Mouse (Mus musculus): ENCODE results near the gene Nmral1. TPM values are rescaled to one million over a fixed set of nuclear protein-coding genes. Genes with fewer than 3 reads are reported as not detected.

Gene Nmral1
- polyA plus RNA-seq (2017; shearing (Covaris generic)) = 10 to 100 TPM in 1 of 2 experiments, 1 to 10 TPM in 1; 5.6 to 10.7 TPM

GRCm38 (mm10) chr16:4718753-4719518 lies at the start of gene Nmral1:
TSS of gene Nmral1 (minus strand) at chr16:4719356.

DNA sequence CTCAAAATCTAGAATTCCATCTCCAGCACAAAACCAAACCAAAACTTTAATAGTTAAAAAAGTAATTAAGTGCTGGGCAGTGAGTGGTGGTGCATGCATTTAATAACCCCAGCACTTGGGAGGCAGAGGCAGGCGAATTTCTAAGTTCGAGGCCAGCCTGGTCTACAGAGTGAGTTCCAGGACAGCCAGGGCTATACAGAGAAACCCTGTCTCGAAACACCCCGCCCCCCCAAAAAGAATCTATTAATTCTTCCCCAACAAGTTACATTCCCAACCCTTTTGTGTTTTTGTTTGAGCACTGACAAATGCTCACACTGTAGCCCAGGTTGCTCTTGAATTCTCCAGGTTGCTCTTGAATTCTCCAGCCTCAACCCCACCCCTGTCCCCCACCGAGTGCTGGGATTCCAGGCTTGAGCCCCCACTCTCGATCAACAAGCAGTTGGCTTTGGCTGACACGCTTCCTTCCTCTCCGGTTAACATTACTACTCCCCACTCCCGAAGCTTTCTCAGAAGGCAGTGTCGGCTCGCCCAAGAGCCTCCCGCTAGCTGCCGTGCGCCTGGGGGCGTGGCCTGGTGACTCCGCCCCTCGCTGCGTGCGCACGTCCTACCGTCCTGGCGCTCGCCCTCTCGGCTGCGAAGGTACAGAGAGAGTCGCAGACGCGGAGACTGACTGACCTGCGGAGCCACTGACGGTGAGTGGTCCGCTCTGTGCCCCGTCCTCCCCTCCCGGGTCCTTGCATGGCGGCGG lies 6.8 kb upstream of the Nmral1 start, which contains the start of gene Hmox2:
TSS of gene Hmox2 (plus strand) at position 582 of the 748 bp plus-strand sequence.

DNA sequence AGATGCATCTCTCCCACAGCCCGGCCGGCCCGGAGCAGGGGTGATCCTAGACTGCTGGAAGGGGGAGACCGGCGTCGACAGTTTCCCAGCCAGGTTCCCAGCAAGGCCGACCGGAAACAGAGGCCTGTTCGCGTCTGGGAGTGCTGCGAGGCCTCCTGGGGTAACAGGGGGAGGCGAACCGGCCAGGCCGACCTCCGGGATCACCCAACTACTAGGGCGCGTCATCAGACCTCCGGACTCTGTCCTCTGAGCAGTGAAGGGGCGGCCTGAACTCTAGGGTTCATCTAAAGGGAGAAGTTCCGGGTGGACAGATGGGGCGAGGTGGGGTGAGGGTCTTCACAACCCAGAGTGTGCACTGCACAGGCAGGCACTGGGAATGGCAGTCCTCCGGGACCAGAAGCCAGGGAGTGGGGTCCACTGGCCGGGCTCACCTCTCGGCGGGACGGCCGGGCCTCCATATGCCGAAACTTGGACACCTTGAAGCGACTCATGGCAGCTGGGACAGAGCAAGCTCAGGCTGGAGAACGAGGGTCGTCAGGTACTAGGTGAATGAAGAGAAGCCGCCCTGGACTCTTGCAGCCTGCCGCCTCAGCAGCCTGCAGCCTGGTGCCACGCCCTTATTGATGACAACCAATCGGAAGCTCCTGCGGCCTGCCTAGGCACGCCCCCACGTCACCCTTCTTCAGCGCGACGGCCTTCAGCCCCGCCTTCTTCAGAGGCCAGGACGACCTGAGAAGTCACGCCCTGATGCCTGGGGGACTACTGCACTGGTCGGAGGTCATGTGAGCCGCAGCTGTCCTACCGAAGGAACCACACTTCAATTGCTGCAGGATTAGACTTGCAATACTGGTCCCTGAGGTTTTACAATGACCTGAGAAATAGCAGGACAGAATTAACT lies 39.8 kb downstream of the Nmral1 start, which contains the start of gene Coro7:
TSS of gene Coro7 (minus strand) at position 657 of the 898 bp plus-strand sequence.

Other genes with a start within 250 kb of the Nmral1 start
- 1 to 10 TPM in 1 of 2 experiments, under 1 TPM in 1; 0.58 to 1.7 TPM for gene Srl, start 177.5 kb downstream of the Nmral1 start, polyA plus RNA-seq (2017; shearing (Covaris generic))
- 1 to 10 TPM; 2.6 TPM for gene Tfap4, start 159.5 kb downstream of the Nmral1 start, polyA plus RNA-seq (2017; shearing (Covaris generic))
- gene Glis2, start 124.6 kb downstream of the Nmral1 start, polyA plus RNA-seq (2017; shearing (Covaris generic)) = 1 to 10 TPM in 1 of 2 experiments, under 1 TPM in 1; 0.94 to 6.1 TPM
- gene Pam16, start 94.4 kb downstream of the Nmral1 start, polyA plus RNA-seq (2017; shearing (Covaris generic)) = 10 to 100 TPM; 10.7 to 17.1 TPM
- gene Vasn, start 79.4 kb downstream of the Nmral1 start, polyA plus RNA-seq (2017; shearing (Covaris generic)) = under 1 TPM; 0.21 to 0.58 TPM
- gene Dnaja3, start 79.4 kb downstream of the Nmral1 start, polyA plus RNA-seq (2017; shearing (Covaris generic)) = 10 to 100 TPM; 47.0 to 67.0 TPM
- gene Coro7, start 39.6 kb downstream of the Nmral1 start, polyA plus RNA-seq (2017; shearing (Covaris generic)) = 100 to 1,000 TPM; 129 to 145 TPM
- 10 to 100 TPM; 79.9 to 84.3 TPM for gene Hmox2, start 7.0 kb upstream of the Nmral1 start, polyA plus RNA-seq (2017; shearing (Covaris generic))
- gene Cdip1, start 70.9 kb upstream of the Nmral1 start, polyA plus RNA-seq (2017; shearing (Covaris generic)) = 10 to 100 TPM; 32.1 to 43.5 TPM
- gene 4930562C15Rik, start 116.1 kb upstream of the Nmral1 start, polyA plus RNA-seq (2017; shearing (Covaris generic)) = 1 to 10 TPM in 1 of 2 experiments, under 1 TPM in 1; 0.68 to 1.6 TPM
- 10 to 100 TPM; 45.2 to 57.2 TPM for gene Ubald1, start 161.0 kb upstream of the Nmral1 start, polyA plus RNA-seq (2017; shearing (Covaris generic))
- 10 to 100 TPM; 58.3 to 63.5 TPM for gene Mgrn1, start 166.9 kb upstream of the Nmral1 start, polyA plus RNA-seq (2017; shearing (Covaris generic))
- 100 to 1,000 TPM; 143 to 155 TPM for gene Nudt16l1, start 219.4 kb upstream of the Nmral1 start, polyA plus RNA-seq (2017; shearing (Covaris generic))
- gene Anks3, start 244.8 kb upstream of the Nmral1 start, polyA plus RNA-seq (2017; shearing (Covaris generic)) = 10 to 100 TPM; 72.6 to 81.3 TPM